Mouse (Mus musculus): ENCODE data around the gene Tmc6.

Tmc6 gene

DNA sequence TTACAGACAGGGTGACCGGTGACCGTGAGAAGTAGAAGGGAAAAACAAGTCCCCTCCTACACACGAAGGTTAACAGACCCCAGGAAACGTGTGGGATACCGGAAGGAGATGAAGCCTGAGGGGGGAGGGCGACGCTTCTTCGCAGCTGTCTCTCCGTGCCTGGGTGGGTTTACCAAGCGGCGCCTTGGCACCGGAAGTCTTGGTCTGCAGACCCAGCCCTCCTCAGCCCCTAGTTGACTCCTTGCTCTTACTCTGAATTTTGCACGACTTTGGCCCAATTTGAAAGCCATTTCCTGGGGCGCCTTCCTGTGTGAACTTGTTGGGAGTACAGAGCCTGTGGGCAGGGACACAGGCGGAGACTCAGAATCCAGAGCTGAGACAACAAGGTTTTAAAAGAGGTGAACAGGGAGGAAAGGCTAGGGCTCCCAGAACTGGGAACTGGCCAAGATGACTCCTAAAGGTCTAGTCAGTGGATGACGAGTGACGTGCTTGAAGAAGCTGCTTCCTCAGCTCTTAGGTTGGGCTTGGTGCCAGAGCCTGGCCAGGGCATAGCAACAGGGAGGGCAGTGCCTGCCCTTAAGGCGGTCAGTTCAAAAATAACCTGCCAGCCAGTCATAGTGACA lies 688 bp downstream of the Tmc6 start:
- DNase-seq (ENCODE audit: low read depth, low spot score): peak; percentile 88

DNA sequence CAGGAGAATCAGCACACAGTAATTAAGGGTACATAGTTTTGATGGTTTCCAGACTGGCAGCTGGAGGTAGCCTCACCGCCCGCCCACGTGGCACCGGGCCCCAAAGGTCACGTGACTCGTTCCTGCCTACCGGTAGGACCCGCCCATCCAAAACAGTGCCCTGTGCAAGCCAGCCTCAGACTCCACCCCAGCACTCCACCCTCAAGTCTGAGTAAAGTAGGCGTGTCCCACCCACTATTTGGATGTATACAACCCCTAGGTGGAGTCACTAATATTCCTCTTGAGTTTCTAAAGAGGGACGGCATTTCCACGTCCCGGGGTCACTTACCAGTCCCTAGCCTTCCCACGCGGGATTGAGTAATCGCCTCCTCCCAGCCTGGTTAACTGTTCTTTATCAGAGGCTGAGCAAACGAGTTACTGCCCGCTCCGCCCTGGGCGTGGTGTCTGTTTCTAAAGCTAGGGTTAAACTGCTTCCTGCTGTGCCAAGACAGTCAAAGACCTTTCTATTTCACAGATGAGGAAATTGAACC lies 1.4 kb downstream of the Tmc6 start:
- peak; percentile 80 for DNase-seq (ENCODE audit: low read depth, low spot score)

DNA sequence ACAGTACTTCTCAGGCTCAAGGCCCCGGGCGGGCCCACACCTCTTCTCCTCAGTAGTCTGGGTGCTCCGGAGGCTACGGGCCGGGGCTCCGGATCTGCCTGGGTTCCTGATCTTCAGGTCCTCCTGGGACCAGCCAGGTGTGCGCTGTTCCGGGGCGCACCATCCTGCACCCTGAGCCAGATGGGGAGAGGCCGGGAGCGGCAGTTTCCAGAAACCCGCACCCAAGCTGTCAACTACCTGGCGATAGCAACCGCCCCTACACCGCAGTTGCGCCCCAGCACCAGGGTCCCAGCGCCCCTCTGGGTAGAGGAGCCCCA lies 1.8 kb downstream of the Tmc6 start:
- no peak for DNase-seq (ENCODE audit: low read depth, low spot score)

DNA sequence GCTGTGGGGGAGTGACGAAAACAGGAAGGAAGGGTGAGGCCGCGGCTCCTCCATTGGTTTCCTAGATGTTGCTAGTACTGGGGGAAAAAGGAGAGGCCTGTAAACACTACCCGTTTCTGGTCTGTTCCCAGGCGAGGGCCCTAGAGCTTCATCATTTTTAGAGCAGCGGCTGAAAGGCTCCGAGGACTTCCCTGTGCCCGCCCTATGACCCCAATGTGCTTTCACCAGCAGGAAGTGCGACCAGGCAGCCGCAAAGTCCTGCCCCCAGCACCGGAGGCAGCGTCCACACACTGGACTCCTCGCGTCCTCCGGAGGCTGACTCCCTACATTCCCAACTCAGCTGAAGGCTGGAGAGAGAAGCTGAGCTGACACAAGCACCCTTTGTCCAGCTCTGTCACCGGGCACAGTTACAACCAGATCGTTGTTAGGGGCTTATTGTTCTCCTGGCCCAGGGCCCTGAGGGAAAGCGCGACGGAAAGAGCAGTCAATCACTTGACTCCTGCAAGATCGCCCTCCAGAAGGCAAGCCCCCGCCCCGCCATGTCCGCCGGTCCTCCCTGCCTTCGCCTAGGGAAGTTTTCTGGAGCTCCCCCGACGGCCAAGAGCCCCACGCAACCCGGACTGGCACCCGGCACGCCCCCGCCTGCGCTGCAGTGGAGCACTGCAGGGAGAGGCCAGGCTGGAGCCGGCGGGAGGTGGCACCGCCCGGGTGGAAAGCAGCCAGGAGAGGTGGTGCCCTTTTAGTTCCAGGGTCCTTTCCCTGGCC lies 2.4 kb downstream of the Tmc6 start:
- DNase-seq (ENCODE audit: low read depth, low spot score): no peak

DNA sequence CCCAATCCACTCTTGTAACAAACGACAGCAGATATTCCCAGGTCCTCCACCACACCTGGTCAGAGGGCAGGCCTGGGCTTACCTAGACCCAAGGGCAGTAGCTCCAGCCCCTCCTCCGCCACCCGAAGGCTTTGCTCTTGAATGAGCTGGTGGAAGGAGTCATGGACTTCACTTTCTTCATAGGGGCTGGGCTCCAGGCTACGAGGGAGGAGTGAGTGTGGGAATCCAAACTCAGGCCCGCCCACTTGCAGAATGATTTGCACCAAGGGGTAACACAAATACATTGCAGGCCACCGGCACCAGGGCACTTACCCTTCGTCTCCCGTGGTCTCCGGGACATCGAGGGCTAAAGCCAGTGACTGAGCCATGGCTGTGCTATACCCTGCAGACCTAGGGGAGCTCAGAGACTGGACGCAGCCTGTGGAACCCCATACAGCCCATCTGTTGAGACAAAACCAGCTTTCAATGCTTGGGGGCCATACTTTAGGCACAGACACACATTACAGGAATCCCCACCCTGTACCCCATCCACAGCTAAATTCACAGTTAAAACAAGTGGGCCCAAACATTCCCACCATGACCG lies 3.1 kb downstream of the Tmc6 start:
- no peak for DNase-seq (ENCODE audit: low read depth, low spot score)

DNA sequence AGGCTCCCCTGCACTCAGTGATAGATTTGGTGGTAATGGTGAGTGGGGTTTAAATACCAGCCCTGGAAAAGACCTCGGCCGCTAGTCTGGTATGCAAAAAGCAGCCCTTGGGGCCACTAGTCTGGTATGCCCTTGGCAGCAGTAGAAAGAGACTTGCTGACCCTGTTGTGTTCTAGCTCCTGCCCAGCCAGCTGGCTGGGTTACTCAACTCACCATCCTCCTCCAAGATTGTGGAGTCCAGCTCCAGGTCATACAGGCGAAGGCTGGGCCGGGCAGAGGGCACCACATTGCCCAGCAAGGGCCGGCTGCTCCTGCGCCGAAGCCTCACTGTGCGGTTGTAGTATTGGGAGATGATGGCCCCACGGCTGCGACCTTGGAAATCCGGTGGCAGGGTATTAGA lies 4.0 kb downstream of the Tmc6 start:
- no peak for DNase-seq (ENCODE audit: low read depth, low spot score)

DNA sequence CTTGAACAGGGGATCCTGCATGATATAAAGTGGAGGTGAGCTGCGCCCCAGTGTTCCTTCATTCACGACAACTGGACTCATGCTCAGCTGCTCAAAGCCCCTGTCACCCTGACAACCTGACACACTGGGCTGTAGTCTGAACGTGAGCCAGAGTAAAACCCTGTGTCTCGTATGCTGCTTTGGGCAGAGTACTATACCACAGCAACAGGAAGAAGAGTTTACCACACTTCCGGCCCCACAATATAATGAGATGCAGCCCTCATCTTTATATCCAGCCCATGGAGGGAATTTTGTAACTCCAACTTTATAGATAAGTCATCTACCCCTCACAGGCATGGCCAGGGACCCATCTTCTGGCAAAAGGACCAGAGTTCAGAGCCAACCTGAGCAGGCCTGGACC lies 4.9 kb downstream of the Tmc6 start:
- DNase-seq (ENCODE audit: low read depth, low spot score): no peak

DNA sequence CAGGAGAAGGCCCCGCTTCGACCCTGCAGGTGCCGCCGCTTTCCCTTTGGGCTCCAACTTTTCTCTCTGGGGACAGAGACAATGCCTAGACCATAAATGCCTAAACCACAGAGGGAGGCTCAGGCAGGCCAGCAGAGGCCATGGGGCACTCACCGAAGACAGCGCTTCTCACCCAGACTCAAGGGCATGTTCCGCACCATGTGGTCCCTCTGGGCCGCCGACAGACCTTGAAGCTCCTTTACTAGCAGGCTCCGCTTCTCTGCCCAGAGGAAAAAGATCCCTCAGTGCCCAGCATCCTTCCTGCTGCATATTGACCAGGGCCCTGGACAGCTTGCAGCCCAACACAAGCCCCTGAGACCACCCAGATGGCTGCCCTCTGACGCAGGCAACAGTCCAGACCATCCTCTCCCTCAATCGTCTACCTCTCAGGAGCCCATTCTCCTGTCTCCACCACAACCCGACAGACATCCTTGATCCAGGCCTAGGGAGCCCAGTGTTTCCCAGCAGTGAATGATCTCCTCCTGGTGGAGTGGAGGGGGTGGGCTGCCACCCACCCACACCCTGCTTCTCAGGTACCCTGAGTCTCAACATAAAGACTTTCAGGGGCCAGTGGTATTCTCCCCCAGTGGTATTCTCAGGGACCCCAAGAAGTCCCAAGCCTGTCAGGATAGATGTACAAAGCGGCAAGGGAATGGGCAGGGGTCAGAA lies 5.8 kb downstream of the Tmc6 start:
- no peak for DNase-seq (ENCODE audit: low read depth, low spot score)

DNA sequence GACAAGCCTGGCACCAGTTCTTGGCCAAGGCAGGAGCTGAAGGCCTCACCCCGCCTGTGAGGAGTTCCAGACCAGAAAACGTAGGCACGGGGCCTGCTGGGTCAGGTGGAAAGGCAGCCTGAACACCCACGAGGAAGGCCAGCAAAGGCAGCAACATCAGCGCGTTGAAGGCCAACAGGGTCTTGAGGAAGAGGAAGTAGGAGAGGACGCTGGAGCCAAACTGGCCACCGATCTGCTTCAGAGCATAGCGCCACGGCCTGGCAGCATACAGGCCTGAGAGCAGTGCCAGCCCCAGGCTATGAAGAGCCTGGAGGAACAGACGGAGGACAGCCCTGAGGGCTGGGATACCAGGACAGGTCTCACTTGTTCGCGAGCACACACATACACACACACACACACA lies 6.5 kb downstream of the Tmc6 start:
- DNase-seq (ENCODE audit: low read depth, low spot score): no peak

DNA sequence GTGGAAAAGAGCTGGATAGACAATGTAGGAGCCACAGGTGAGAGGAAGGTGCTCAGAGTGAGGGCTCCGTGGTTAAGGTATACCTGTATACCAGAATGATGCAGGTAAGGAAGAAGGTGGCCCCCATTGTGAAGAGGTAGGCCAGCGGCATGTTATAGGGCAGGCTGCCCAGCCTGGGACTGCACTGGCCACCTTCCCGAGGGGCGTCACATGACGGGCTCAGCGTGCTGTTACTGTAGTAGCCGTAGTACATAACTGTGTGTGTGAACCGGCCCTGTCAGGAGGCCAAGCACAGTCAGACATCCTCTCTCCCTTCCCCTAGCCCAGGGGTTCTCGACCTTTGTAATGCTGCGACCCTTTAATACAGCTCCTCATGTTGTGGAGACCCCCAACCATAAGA lies 7.1 kb downstream of the Tmc6 start:
- no peak for DNase-seq (ENCODE audit: low read depth, low spot score)

DNA sequence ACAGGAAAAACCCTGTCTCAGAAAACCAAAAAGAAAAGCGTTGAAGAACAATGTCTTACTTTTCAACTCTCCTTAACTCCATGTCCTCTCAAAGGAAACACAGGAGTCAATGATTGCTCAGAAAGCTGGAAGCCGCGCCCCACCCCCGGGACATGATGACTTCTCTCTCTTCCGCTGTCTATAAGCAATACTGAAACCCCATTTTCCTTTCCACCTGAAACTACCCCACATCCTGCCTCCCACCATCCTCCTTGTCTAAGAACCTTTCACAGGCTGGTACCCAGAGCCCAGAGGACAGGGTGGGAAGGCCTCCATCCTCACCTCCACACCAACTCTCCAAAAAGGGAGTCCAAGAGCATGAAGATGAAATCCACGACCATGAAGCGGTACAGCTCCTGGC lies 9.6 kb downstream of the Tmc6 start:
- DNase-seq (ENCODE audit: low read depth, low spot score): no peak

DNA sequence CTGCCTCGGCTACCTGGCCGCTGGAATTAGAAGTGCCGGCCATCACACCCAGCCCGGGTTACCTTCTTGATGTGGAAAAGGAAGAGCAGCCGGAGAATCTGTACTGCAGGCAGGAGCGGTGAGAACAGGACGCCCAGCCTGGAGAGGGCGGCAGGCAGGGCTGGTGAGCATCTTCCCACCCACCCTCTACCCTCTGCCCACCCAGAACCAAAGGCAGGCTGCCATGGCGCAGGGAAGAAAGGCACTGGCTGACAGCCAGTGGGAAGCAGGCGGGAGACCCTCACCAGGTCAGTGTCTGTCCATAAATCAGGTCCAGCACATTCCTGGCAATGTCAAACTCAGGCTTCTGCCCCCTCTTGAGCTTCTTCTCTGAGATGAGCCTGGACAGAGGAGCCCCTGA lies 11.6 kb downstream of the Tmc6 start:
- no peak for DNase-seq (ENCODE audit: low read depth, low spot score)

DNA sequence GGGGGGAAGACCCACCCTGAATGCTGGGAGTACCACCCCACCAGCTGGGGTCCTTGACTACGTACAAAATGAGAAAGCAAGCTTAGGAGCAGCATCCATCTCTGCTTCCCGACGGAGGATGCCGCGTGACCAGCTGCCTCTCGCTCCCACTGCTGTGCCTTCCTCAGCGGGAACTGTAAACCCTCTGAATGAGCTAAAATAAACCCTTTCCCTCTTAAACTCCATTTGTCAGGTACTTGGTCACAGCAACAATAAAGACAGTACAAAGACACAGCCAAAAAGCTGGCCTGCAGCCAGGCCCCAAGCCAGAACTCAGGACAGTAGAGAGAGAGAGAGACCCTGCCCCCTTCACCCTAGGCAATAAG lies 12.3 kb downstream of the Tmc6 start:
- DNase-seq (ENCODE audit: low read depth, low spot score): no peak

DNA sequence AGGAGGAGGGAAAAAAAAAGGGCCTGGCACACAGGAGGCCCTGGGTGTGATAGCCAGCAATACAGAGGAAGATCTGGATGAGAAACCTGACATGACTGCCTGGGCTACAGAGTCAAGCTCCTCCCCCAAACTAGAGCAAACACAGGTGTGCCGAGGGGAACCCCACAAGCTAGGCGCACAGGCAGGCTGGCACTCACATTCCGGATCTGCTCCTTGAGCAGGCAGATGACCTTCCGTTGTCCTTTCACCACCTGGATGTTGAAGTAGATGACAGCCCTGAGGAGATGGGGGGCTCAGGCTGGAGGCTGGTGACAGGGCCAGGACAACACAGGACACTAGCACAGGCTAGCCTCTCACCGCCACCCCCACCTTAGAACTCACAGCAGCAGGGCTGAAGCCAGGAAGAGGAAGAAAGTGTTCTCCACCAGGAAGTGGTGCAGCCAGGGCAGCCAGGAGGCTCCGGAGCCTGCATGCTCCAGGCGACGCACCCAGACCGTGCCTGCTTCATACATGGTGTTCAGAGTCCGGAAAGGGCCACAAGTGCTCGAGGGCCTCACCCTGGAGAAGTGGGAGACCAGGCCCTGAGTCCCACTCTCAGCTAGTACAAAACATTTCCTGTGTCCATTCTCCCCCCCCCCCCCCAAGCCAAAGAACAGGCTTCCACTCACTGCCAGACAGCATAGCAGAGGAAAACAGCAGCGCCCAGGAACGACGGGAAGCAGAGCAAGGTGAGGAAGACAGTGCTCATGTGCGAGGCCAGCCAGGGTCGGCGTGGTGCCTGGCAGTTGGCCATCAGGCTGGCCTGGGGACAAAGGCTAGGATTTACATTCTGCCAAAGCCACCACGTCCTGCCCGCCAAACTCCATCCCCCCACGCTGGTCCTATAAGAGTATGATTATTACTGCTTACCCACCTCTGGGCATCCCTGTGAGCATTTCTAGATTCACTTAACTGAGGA lies 13.0 kb downstream of the Tmc6 start:
- DNase-seq (ENCODE audit: low read depth, low spot score): no peak

DNA sequence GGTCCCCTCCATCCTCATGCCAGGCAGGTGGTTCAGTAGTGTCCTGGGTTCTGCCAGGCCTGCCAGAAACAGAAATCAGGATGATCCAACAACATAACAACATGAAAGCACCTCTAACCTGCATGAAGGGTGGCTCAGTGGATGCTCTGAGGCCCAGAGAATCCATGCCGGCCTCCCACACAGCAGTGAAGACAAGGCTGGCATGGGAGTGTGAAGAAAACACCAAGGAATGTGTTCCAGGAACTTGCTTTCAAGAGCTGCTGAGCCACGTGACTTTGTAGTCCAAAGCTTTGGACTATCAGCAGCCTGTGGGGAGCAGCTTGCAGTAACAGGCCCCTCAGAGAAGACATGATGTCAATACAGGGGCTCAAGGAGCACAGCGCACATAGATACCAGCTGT lies 15.7 kb downstream of the Tmc6 start:
- DNase-seq (ENCODE audit: low read depth, low spot score): no peak

DNA sequence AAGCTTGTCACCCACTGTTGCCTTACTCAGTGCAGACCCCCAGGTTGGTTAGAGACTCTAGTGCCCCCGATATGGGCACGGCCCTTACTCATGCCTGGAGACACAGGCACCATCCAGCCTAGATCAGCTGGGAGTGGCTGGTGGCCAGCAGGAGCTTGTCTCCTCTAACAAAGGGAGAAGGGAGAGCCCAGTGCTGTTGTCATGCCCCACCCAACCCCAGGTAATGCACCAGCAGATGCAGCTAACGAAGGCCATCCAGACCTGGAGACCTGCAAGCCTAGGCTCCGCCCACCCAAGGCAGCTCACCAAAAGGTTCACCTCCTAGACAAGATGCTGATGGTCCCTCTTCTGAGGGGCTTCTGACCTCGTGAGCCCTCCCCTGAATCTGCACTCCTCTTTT lies 16.6 kb downstream of the Tmc6 start:
- DNase-seq (ENCODE audit: low read depth, low spot score): no peak

DNA sequence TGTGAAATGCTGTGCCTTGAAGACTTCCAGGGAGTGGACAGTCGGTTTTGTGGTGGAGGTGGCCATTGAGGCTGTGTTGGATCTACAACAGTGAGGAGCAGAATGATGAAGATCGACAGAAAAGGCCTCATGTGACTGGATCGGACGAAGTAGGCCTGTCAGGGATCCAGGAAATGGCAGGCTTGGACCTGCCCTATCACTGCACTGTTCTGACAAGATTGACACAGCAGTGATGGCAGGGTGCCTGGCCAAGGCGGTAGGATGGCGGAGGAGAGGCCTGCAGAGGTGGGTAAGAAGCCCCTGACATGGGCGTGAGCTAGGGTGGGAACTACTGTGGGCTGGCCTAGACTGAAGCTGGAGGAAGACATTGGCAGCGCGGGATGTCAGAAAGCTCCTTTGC lies 17.7 kb downstream of the Tmc6 start:
- no peak for DNase-seq (ENCODE audit: low read depth, low spot score)

DNA sequence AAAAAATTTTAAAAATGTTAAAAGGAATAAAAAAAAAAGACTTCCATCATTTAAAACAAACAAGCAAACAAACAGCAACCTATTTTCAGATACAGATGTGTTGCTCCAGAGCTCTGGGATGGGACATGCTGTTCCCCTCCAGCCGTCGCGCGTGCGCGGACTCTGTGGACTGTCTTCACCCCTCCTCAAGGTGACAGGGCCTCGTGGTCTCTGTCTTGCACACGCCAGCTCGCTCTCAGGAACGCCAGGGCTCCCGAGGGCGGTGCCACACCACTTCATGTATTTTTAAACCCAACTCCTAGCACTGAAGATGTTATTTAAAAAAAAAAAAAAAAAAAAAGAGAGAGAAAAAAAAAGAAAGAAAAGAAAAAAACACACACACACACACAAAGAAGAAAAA lies 19.8 kb downstream of the Tmc6 start:
- no peak for DNase-seq (ENCODE audit: low read depth, low spot score)

DNA sequence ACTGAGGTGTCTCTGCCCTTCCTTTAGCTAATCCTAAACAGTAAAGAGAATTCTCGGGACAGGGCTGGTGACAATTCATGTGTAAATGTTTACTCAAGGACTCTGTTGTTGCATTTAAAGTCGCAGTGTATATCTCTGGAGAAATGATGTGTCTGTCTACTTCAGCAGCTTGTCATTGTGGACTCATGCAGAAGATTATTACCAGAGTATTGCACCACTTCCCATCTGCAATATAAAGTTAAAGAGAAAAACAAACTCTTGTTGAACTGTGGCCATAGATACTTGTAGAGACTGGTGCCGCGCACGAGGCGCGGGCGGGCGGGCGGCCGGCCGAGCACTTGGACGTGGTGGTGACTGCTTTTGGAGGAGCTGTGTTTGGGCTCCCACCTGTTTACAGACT lies 20.2 kb downstream of the Tmc6 start:
- DNase-seq (ENCODE audit: low read depth, low spot score): no peak

DNA sequence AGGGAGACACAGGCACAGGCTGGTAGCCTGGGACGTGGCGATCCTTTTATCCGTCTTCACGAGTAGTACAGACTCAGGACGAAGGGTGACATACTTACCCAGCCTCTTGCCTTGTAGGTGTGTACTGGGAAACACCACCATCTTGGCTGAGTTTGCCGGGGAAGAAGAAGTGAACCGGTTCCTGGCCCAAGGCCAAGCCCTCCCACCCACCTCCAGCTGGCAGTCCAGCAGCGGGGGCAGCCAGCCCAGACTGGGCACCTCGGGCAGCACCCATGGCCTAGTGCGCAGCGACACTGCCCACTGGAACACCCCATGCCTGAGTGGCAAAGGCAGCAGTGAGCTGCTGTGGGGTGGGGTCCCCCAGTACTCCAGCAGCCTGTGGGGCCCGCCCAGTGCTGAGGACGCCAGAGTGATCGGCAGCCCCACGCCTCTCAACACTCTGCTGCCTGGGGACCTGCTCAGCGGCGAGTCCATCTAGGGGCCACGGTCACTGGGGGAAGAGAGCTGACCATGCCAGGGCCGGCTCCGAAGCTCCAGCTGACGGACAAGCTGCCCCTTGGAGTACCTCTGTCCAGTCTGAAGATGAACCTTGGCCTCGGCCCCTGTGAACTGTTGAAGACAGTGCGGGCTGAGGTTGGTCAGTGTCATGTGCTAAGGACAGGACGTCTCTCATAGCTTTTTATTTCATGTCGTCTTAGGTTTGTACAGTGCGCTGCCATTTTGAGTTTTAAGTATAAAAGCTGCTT lies 21.5 kb downstream of the Tmc6 start:
- no peak for DNase-seq (ENCODE audit: low read depth, low spot score)

DNA sequence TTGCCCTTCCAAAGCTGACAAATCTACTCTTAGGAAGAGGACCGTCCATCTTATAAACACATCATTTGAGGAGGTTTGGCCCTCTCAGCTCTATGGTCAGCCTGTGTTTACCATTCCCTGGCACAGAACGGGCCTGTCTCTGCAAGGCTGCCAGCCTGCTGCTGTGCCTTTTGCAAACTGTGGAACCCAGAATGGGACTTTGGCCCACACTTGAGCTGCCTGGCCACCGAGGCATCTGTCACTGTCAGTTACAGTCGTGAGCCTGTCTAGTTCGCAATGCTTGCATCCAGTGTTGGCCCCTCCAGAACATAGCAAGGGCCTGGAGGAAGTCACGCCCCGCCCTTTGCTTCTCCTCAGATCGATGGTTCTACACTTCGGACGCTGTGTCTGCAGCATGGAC lies 22.7 kb downstream of the Tmc6 start:
- DNase-seq (ENCODE audit: low read depth, low spot score): peak; percentile 58

Data from skeletal muscle tissue, adult 2 months (tissue).